Mouse (Mus musculus) heart, postnatal 0 days (tissue): ENCODE data around the gene Chd8. TPM values are rescaled to one million over a fixed set of nuclear protein-coding genes. Genes with fewer than 3 reads are reported as not detected.

Source experiments
- ATAC-seq: fragments of 200-750 bp; cut with Nextera tagmentation; 2 replicates; pipeline ENCODE4 v1.8.0; 2017; ENCODE audit warnings: low read depth, moderate number of reproducible peaks, moderate library complexity; ENCODE audit not compliant: insufficient read depth
- DNase-seq: peaks from one replicate; pipeline ENCODE4 v3.0.0-alpha.2; 2016; ENCODE audit warnings: low spot score
- H3K27ac ChIP-seq: fragments of 300-500 bp; sonication (generic); 2 replicates; pipeline ENCODE4 v1.5.1; 2014; ENCODE audit warnings: low read depth, mild to moderate bottlenecking
- H3K27me3 ChIP-seq: fragments of 300-500 bp; sonication (generic); 2 replicates; pipeline ENCODE4 v1.6.1; 2014; ENCODE audit warnings: low read length, mixed read lengths; ENCODE audit not compliant: control insufficient read depth, insufficient read depth
- H3K36me3 ChIP-seq: fragments of 300-500 bp; sonication (generic); replicated peaks from 2 replicates; pipeline ENCODE4 v1.6.1; 2014; ENCODE audit warnings: low read length, mixed read lengths; ENCODE audit not compliant: control insufficient read depth, insufficient read depth
- H3K4me1 ChIP-seq: fragments of 300-500 bp; sonication (generic); 2 replicates; pipeline ENCODE4 v1.6.1; 2014; ENCODE audit warnings: antibody characterized with exemption; ENCODE audit not compliant: control insufficient read depth, insufficient read depth
- H3K4me2 ChIP-seq: fragments of 300-500 bp; sonication (generic); 2 replicates; pipeline ENCODE4 v1.6.1; 2014; ENCODE audit warnings: low read depth, mild to moderate bottlenecking, low read length, moderate library complexity
- H3K4me3 ChIP-seq: fragments of 300-500 bp; sonication (generic); 2 replicates; pipeline ENCODE4 v1.5.1; 2014; ENCODE audit warnings: low read depth, low read length
- H3K9ac ChIP-seq: fragments of 300-500 bp; sonication (generic); replicated peaks from 2 replicates; pipeline ENCODE4 v1.6.1; 2014; ENCODE audit warnings: low read depth, low read length, mixed read lengths
- H3K9me3 ChIP-seq: fragments of 300-500 bp; sonication (generic); replicated peaks from 2 replicates; pipeline ENCODE4 v1.6.1; 2016; ENCODE audit warnings: low read length; ENCODE audit not compliant: control insufficient read depth
- CTCF ChIP-seq: IDR thresholded peaks from 2 replicates; pipeline ENCODE4 v1.5.1; 2016; ENCODE audit warnings: antibody characterized with exemption, control low read depth, low read depth
- EP300 ChIP-seq: IDR thresholded peaks from 2 replicates; pipeline ENCODE4 v1.6.1; 2016; ENCODE audit warnings: antibody characterized with exemption, low read depth
- WGBS: fragments of 180-500 bp; shearing (Covaris S2); extraction: QIAGEN DNeasy Blood & Tissue Kit; methylation state at CpG from one replicate; pipeline ENCODE4 v1.1.7; 2014; 5-methylcytosine and 5-hydroxymethylcytosine counted together
- polyA plus RNA-seq: library from polyadenylated mRNA; unstranded; fragments of >200 nt; fragmentation: Nextera tagmentation; extraction: Ambion mirVana; gene quantifications from 2 replicates; pipeline ENCODE4 v1.2.1, GENCODE M21; 2015
- total RNA-seq: library from RNA; depleted of rRNA; stranded (reverse); fragments of >200 nt; gene quantifications from 2 replicates; pipeline ENCODE4 v1.2.3, GENCODE M21; 2014; ENCODE audit warnings: low replicate concordance

Gene Chd8
- total and polyA plus RNA-seq, 2 experiments from 2014 or later, result 13.0 to 28.8 TPM

GRCm38 (mm10) chr14:52236216-52236615 lies 21.4 kb downstream of the Chd8 start:
- H3K4me2 ChIP-seq, result no peak overlapping the region
- H3K27me3 ChIP-seq, result no peaks in the 10 kb centered on the region
- WGBS, result 90% methylated on average over 1 of the region's 1 CpGs
- no peak for TF ChIP-seq CTCF
- TF ChIP-seq EP300, result no peak
- H3K9me3 ChIP-seq, result no peaks in the 10 kb centered on the region
- H3K9ac ChIP-seq, result no peak overlapping the region
- no peak overlapping the region for H3K4me3 ChIP-seq
- DNase-seq (no peak), ATAC-seq (no peak)
- peaks cover 57% of the 10 kb centered on the region for H3K36me3 ChIP-seq
- H3K4me1 ChIP-seq, result no peaks in the 10 kb centered on the region
- no peak overlapping the region for H3K27ac ChIP-seq

- Histone ChIP-seq H3K36me3 (peaks cover 68% of the 10 kb centered on the region), H3K9me3 (no peaks in the 10 kb centered on the region), H3K27ac (no peak overlapping the region), H3K9ac (0 out of 2 replicates have a peak overlapping the region, but pooled peaks have one; percentile 6), H3K27me3 (no peaks in the 10 kb centered on the region), H3K4me1 (no peaks in the 10 kb centered on the region), H3K4me3 (no peak overlapping the region), H3K4me2 (no peak overlapping the region)
- 57% methylated on average over 7 of the region's 7 CpGs for WGBS
- TF ChIP-seq EP300 (no peak), CTCF (no peak)
- ATAC-seq, result peak; percentile 75
- DNase-seq, result no peak
These were observed 22.4 kb downstream of the Chd8 start for GRCm38 (mm10) chr14:52235165-52235564.

DNA sequence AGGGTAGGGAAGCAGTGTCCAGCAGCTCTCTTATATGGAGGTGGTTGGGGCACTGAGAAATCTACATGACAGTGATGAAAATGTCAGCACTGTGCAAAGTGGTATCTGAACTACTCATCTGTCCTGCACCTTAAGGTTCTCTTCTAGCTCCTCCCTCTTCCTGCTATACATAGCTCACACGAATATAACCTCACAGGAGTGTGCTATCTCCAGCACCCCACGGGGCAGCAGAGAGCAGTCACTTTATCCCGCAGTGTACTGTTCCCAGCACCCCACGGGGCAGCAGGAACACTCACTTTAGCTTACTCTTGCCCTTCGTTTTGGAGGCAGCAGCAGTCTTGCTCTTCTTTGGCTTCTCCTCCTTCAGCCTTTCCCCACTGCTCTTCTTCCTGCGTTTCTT lies 25.3 kb downstream of the Chd8 start:
- ATAC-seq, result no peak
- TF ChIP-seq CTCF (no peak), EP300 (no peak)
- H3K27me3 ChIP-seq, result no peaks in the 10 kb centered on the region
- no peaks in the 10 kb centered on the region for H3K9me3 ChIP-seq
- H3K4me2 ChIP-seq, result no peak overlapping the region
- no peak overlapping the region for H3K4me3 ChIP-seq
- H3K27ac ChIP-seq, result no peak overlapping the region
- H3K4me1 ChIP-seq, result no peaks in the 10 kb centered on the region
- no peak overlapping the region for H3K9ac ChIP-seq
- WGBS, result 71% methylated on average over 6 of the region's 6 CpGs
- no peak for DNase-seq
- peaks cover 88% of the 10 kb centered on the region for H3K36me3 ChIP-seq

DNA sequence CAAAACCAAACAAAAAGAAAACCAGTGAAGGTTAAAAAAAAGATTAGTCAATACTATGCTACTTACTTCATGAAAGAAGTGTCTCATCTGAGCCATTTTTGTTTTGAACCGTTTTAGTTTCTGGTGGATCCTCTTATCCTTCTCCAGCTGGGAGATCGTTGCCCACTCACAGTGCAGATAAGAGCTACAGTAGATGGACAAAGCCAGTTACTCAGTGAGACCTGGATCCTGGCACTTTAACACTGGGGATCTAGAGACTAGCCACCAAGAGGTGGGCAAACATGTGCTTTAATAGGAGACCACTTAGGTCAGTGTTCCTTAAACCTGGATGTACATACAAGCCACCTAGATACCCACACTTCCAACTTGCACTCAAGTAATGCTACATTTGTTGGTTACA lies 31.6 kb downstream of the Chd8 start:
- no peaks in the 10 kb centered on the region for H3K27me3 ChIP-seq

DNA sequence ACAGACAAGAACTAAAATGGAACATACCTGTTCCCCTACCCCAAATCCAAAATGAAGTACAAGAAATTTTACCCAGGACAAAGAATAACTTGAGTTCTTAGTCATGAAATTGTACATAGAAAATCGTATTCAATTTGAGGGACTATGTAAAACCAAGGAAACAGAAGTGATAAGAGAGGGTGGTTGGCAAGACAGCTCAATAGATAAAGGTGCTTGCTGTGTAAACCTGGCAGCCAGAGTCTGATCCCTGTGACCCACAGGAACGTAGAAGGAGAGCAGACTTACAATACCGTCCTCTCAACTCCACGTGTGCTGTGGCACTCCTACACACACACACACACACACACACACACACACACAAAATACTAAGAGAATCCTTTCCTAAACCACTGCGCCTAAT lies 40.3 kb downstream of the Chd8 start:
- Histone ChIP-seq H3K4me2 (no peak overlapping the region), H3K27ac (no peak overlapping the region), H3K36me3 (peaks cover 92% of the 10 kb centered on the region), H3K4me3 (no peak overlapping the region), H3K4me1 (no peaks in the 10 kb centered on the region), H3K9ac (no peak overlapping the region), H3K9me3 (no peaks in the 10 kb centered on the region), H3K27me3 (no peaks in the 10 kb centered on the region)
- ATAC-seq (no peak), DNase-seq (no peak)
- WGBS, result 76% methylated on average over 5 of the region's 5 CpGs
- TF ChIP-seq CTCF, result no peak
- TF ChIP-seq EP300, result no peak

More for the DNA sequence above, 31.6 kb downstream of the Chd8 start:
- H3K36me3 ChIP-seq, result peaks cover 96% of the 10 kb centered on the region
- DNase-seq (no peak), ATAC-seq (no peak)
- H3K9ac ChIP-seq, result no peak overlapping the region
- no peaks in the 10 kb centered on the region for H3K4me1 ChIP-seq
- 68% methylated on average over 2 of the region's 2 CpGs for WGBS
- H3K9me3 ChIP-seq, result no peaks in the 10 kb centered on the region
- no peak overlapping the region for H3K4me2 ChIP-seq
- TF ChIP-seq CTCF (no peak), EP300 (no peak)
- H3K27ac ChIP-seq, result no peak overlapping the region
- no peak overlapping the region for H3K4me3 ChIP-seq

- Histone ChIP-seq H3K27ac (no peak overlapping the region), H3K27me3 (no peaks in the 10 kb centered on the region), H3K9ac (no peak overlapping the region), H3K36me3 (peaks cover 45% of the 10 kb centered on the region), H3K4me2 (no peak overlapping the region), H3K4me3 (no peak overlapping the region), H3K9me3 (no peaks in the 10 kb centered on the region), H3K4me1 (peaks cover 11% of the 10 kb centered on the region; the same call in 1 of the 2 replicates)
- DNase-seq (no peak), ATAC-seq (no peak)
- WGBS, result 93% methylated on average over 4 of the region's 4 CpGs
- no peak for TF ChIP-seq CTCF
- TF ChIP-seq EP300, result no peak
These were observed 58.2 kb downstream of the Chd8 start for GRCm38 (mm10) chr14:52199412-52199811.
